Mouse (Mus musculus) small intestine, adult 2 months (tissue): ENCODE data around the gene A730049H05Rik.

Experiments
- CTCF ChIP-seq: fragments of 200-500 bp; IDR thresholded peaks from 2 replicates; pipeline ENCODE4 v1.5.1; 2012; ENCODE audit warnings: low read depth, mild to moderate bottlenecking, control low read depth, inconsistent platforms, low read length, moderate library complexity, mixed read lengths; ENCODE audit not compliant: insufficient replicate concordance, insufficient read length; ENCODE audit errors: extremely low read depth
- POLR2A ChIP-seq: fragments of 200-500 bp; IDR thresholded peaks from 2 replicates; pipeline ENCODE4 v1.6.1; 2012; ENCODE audit warnings: low read depth, mild to moderate bottlenecking, control low read depth, inconsistent platforms, low read length, moderate library complexity

DNA sequence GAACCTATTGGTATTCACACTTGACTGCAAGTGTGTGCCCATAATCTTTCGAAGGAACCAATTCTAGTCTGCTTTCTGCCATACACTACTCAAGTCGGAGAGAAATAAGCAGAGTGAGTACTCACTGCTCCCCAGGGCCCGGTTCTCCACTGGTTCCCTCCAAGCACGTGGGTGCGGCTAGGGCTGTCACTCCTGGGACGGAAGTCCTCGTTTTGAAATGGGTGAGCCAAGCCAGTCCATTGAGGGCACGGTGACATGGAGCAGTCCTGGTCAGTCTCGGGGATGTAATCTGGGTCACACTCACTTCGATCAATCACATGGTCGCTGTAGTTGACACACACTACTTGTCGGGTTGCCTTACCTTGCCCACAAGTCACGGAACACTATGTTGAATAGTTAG is 41.5 kb downstream of the A730049H05Rik start:
- no peak for TF ChIP-seq CTCF
- TF ChIP-seq POLR2A: no peak
